Mouse (Mus musculus) olfactory bulb, adult 2 months (tissue): Measurements from ENCODE around the gene Apol7a.
"Not testable (repeated sequence)": the region's sequence is repeated elsewhere in the genome, so short reads cannot be mapped to it uniquely, and the experiment has no call there.

Source experiments
- CTCF ChIP-seq: fragments of 200-500 bp; IDR thresholded peaks from 2 replicates; pipeline ENCODE4 v1.5.1; 2012; ENCODE audit warnings: low read depth, mild to moderate bottlenecking, low read length, moderate library complexity; ENCODE audit not compliant: insufficient read depth
- POLR2A ChIP-seq: fragments of 200-500 bp; IDR thresholded peaks from 2 replicates; pipeline ENCODE4 v1.6.1; 2012; ENCODE audit warnings: mild to moderate bottlenecking, low read depth, low read length, moderate library complexity; ENCODE audit not compliant: insufficient read depth

DNA sequence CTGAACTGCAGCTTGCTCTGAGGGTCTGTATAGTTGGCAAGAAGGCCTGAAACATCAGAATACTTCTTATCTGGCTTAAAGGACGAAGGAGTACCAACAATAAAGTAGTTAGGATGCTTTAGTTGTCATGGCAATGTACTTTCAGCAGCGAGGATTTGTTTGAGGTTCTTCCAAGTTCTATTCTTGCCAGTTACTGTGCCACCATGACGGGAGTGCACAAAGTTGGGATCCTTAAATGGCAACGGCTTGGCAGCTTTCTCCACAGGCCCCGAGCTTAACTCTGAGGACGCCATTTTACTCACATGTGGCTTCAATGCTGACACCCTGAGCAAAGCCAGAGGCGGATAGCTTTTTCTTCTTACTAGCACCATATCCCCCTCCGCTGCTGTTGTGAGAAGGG, 45.8 kb upstream of the Apol7a start:
- TF ChIP-seq POLR2A, CTCF: not testable (repeated sequence)
